Mouse (Mus musculus) heart, embryonic 15.5 days (tissue): ENCODE results near the gene Xrcc5. TPM values are rescaled to one million over a fixed set of nuclear protein-coding genes. Genes with fewer than 3 reads are reported as not detected.

Source experiments
- ATAC-seq: fragments of 200-750 bp; cut with Nextera tagmentation; replicated peaks from 2 replicates; pipeline ENCODE4 v1.8.0; 2017; ENCODE audit warnings: low read depth, moderate TSS enrichment; ENCODE audit not compliant: insufficient number of reproducible peaks, insufficient read depth, low FRiP score
- H3K27ac ChIP-seq: fragments of 300-500 bp; sonication (generic); 2 replicates; pipeline ENCODE4 v1.5.1; 2015; ENCODE audit warnings: mild to moderate bottlenecking, inconsistent platforms
- H3K27me3 ChIP-seq: fragments of 300-500 bp; sonication (generic); 2 replicates; pipeline ENCODE4 v1.6.1; 2015; ENCODE audit warnings: inconsistent platforms
- H3K36me3 ChIP-seq: fragments of 300-500 bp; sonication (generic); 2 replicates; pipeline ENCODE4 v1.6.1; 2015; ENCODE audit warnings: mild to moderate bottlenecking, inconsistent platforms
- H3K4me1 ChIP-seq: fragments of 300-500 bp; sonication (generic); replicated peaks from 2 replicates; pipeline ENCODE4 v1.6.1; 2015; ENCODE audit warnings: inconsistent platforms
- H3K4me2 ChIP-seq: fragments of 300-500 bp; sonication (generic); 2 replicates; pipeline ENCODE4 v1.6.1; 2015; ENCODE audit warnings: inconsistent platforms, mild to moderate bottlenecking, moderate library complexity
- H3K4me3 ChIP-seq: fragments of 300-500 bp; sonication (generic); 2 replicates; pipeline ENCODE4 v1.5.1; 2015; ENCODE audit warnings: mild to moderate bottlenecking, inconsistent platforms
- H3K9ac ChIP-seq: fragments of 300-500 bp; sonication (generic); 2 replicates; pipeline ENCODE4 v1.6.1; 2015; ENCODE audit warnings: mild to moderate bottlenecking, inconsistent platforms
- H3K9me3 ChIP-seq: fragments of 300-500 bp; sonication (generic); replicated peaks from 2 replicates; pipeline ENCODE4 v1.6.1; 2016; ENCODE audit warnings: inconsistent platforms
- WGBS: fragments of 180-500 bp; shearing (Covaris S2); methylation state at CpG from one replicate; pipeline ENCODE4 v1.1.7; 2015; ENCODE audit warnings: mixed read lengths; 5-methylcytosine and 5-hydroxymethylcytosine counted together
- polyA plus RNA-seq: library from polyadenylated mRNA; unstranded; fragments of >200 nt; fragmentation: Nextera tagmentation; extraction: Ambion mirVana; gene quantifications from 2 replicates; pipeline ENCODE4 v1.2.1, GENCODE M21; 2015

Gene Xrcc5
- polyA plus RNA-seq, 1 experiment from 2014 or later, result 16.7 TPM

DNA sequence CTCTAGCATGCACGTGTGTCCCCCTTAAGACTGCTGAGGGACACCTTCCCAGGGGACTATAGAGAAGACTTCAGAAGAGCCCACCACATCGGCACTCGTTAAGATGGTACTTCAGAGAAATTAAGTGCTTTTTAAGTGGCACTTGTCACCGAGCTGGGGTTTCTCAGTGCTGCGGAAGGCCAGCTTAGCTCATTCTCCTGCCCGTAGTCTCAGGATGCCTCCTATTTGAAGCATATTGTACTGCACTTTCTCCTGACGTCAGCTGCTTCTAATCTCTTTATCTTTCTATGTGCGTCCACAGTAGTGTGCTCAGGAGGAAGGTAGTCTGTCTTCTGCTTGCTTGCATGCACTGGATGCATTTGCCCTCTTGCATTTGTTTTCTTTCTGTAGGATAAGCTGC is 9.2 kb downstream of the Xrcc5 start:
- no peaks in the 10 kb centered on the region for H3K27me3 ChIP-seq
- ATAC-seq, result no peak
- WGBS, result 52% methylated on average over 8 of the region's 8 CpGs
- H3K36me3 ChIP-seq, result peaks cover 19% of the 10 kb centered on the region
- no peak overlapping the region for H3K4me3 ChIP-seq
- no peak overlapping the region for H3K9ac ChIP-seq
- H3K9me3 ChIP-seq, result no peaks in the 10 kb centered on the region
- no peak overlapping the region for H3K4me2 ChIP-seq
- no peaks in the 10 kb centered on the region for H3K4me1 ChIP-seq
- no peak overlapping the region for H3K27ac ChIP-seq

DNA sequence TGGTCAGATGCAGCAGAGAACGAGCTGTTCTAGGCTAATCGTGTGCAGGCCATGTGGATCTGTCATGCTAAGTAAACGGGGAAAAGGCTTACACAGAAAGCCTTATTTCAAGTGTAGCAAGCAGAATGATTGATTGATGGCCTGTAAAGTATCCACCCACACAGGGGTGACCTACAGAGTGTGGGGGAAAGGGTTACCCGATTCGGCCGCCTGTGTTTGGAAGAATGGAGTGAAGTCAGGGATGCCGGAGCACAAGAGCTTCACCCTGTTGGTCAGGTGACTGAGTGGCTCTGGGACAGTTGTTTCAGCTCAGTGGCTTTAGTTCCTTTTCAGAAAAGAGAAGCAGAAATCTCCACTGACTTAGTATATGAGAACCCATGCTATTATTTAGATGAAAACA is 9.7 kb downstream of the Xrcc5 start:
- Histone ChIP-seq H3K4me3 (no peak overlapping the region), H3K27ac (no peak overlapping the region), H3K4me1 (no peaks in the 10 kb centered on the region), H3K9ac (no peak overlapping the region), H3K27me3 (no peaks in the 10 kb centered on the region), H3K4me2 (no peak overlapping the region), H3K36me3 (peaks cover 19% of the 10 kb centered on the region), H3K9me3 (no peaks in the 10 kb centered on the region)
- 75% methylated on average over 7 of the region's 7 CpGs for WGBS
- no peak for ATAC-seq

- H3K9me3 ChIP-seq, result no peaks in the 10 kb centered on the region
- no peak overlapping the region for H3K27ac ChIP-seq
- H3K4me3 ChIP-seq, result no peak overlapping the region
- no peak overlapping the region for H3K9ac ChIP-seq
- H3K36me3 ChIP-seq, result peaks cover 14% of the 10 kb centered on the region; the same call in 1 of the 2 replicates
- no peaks in the 10 kb centered on the region for H3K27me3 ChIP-seq
- 85% methylated on average over 5 of the region's 5 CpGs for WGBS
- H3K4me2 ChIP-seq, result no peak overlapping the region
- H3K4me1 ChIP-seq, result no peaks in the 10 kb centered on the region
- no peak for ATAC-seq
These were observed 13.5 kb downstream of the Xrcc5 start for GRCm38 (mm10) chr1:72320759-72321158.

- no peak for ATAC-seq
- Histone ChIP-seq H3K27ac (no peak overlapping the region), H3K4me3 (no peak overlapping the region), H3K27me3 (no peaks in the 10 kb centered on the region), H3K4me1 (no peaks in the 10 kb centered on the region), H3K4me2 (no peak overlapping the region), H3K9me3 (no peaks in the 10 kb centered on the region), H3K36me3 (peaks cover 23% of the 10 kb centered on the region; the same call in 1 of the 2 replicates), H3K9ac (no peak overlapping the region)
- WGBS, result 88% methylated on average over 4 of the region's 4 CpGs
These were observed 16.0 kb downstream of the Xrcc5 start for GRCm38 (mm10) chr1:72323248-72323647.

DNA sequence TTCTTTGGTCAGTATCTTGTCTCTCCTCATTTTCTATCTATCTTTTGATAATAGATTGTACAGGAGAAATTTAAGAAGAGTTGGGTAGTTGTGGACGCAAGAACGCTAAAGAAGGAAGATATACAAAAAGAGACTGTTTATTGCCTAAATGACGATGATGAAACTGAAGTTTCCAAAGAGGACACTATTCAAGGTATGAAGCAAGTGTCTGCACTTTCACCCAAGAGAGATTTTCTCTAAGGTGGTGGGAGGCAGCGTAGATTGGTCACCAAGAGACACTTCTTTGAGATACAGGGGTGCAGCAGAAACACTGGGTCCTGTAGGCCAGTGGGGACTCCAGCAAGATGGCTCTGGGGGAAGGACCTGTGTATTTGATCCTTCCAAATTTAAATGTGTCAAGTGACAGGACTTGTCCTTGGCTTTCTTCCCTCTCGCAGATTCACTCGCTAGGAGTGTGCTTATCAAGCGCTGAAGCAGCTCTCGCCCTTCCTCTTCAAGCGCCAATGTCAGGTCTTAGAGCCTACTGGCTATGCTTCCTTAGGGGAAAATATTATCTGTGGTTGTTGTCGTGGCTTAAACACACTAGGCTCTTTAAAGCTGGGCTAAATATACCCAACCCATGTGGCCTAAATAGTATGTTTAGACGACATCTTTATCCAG is 19.1 kb downstream of the Xrcc5 start:
- no peak for ATAC-seq
- no peak overlapping the region for H3K4me3 ChIP-seq
- H3K4me1 ChIP-seq, result no peaks in the 10 kb centered on the region
- H3K27ac ChIP-seq, result no peak overlapping the region
- peaks cover 21% of the 10 kb centered on the region; the same call in 1 of the 2 replicates for H3K36me3 ChIP-seq
- H3K4me2 ChIP-seq, result no peak overlapping the region
- no peaks in the 10 kb centered on the region for H3K27me3 ChIP-seq
- no peak overlapping the region for H3K9ac ChIP-seq
- no peaks in the 10 kb centered on the region for H3K9me3 ChIP-seq
- 73% methylated on average over 11 of the region's 11 CpGs for WGBS

GRCm38 (mm10) chr1:72334807-72335206 is 27.6 kb downstream of the Xrcc5 start:
- Histone ChIP-seq H3K4me2 (no peak overlapping the region), H3K9me3 (no peaks in the 10 kb centered on the region), H3K9ac (no peak overlapping the region), H3K4me3 (no peak overlapping the region), H3K4me1 (no peaks in the 10 kb centered on the region), H3K27me3 (no peaks in the 10 kb centered on the region), H3K27ac (no peak overlapping the region), H3K36me3 (peaks cover 23% of the 10 kb centered on the region; the same call in 1 of the 2 replicates)
- ATAC-seq, result no peak
- WGBS, result 91% methylated on average over 11 of the region's 11 CpGs

- Histone ChIP-seq H3K36me3 (peaks cover 27% of the 10 kb centered on the region), H3K4me1 (no peaks in the 10 kb centered on the region), H3K27me3 (no peaks in the 10 kb centered on the region), H3K27ac (no peak overlapping the region), H3K4me2 (no peak overlapping the region), H3K4me3 (no peak overlapping the region), H3K9me3 (no peaks in the 10 kb centered on the region), H3K9ac (no peak overlapping the region)
- WGBS, result 91% methylated on average over 8 of the region's 8 CpGs
- no peak for ATAC-seq
These were observed 29.6 kb downstream of the Xrcc5 start for GRCm38 (mm10) chr1:72336780-72337179.

GRCm38 (mm10) chr1:72338341-72338740 is 31.1 kb downstream of the Xrcc5 start:
- H3K9me3 ChIP-seq, result no peaks in the 10 kb centered on the region
- WGBS, result 91% methylated on average over 5 of the region's 5 CpGs
- H3K36me3 ChIP-seq, result peaks cover 22% of the 10 kb centered on the region
- H3K4me1 ChIP-seq, result no peaks in the 10 kb centered on the region
- no peak overlapping the region for H3K4me3 ChIP-seq
- H3K27ac ChIP-seq, result no peak overlapping the region
- H3K4me2 ChIP-seq, result no peak overlapping the region
- H3K27me3 ChIP-seq, result no peaks in the 10 kb centered on the region
- no peak overlapping the region for H3K9ac ChIP-seq
- no peak for ATAC-seq

DNA sequence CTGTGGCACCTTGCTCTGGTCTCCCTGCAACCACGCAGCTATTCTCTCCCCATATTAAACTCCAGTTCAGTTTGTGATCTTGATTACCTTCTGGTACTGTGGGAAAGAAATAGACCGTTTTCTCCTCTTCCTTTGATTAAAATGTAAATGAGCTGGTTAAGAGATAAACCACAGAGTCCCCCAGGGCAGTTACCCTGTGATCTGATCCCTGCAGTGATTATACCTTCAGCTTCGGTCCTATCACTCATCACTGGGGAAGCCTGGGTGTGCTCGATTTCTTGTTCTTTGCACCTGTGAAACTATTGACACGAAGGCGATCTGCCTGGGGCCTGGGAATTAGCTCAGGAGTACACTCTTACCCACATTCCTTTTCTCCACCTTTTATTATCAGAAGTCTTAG is 40.7 kb downstream of the Xrcc5 start:
- H3K36me3 ChIP-seq, result peaks cover 12% of the 10 kb centered on the region; the same call in 1 of the 2 replicates
- no peaks in the 10 kb centered on the region for H3K9me3 ChIP-seq
- H3K4me2 ChIP-seq, result no peak overlapping the region
- no peak overlapping the region for H3K9ac ChIP-seq
- 72% methylated on average over 6 of the region's 6 CpGs for WGBS
- ATAC-seq, result no peak
- H3K4me1 ChIP-seq, result no peaks in the 10 kb centered on the region
- H3K27ac ChIP-seq, result no peak overlapping the region
- H3K4me3 ChIP-seq, result no peak overlapping the region
- no peaks in the 10 kb centered on the region for H3K27me3 ChIP-seq

DNA sequence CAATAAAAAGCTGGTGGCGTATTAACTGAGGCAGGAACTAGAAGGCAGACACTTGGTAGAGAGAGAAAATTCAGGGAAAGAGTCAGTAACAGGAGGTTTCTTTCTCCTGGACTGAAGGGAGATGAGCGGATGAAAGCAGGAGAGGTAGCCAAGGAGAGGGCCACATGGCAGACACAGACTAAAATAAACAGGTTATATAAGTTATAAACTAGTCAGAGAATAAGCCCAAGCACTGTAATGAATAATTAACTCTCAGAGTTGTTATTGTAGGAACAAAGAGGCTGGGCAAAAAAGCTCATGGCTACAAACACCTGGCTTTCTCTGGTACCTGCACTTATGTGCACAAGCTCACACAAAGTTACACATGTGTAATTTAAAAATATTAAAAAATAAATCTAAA is 47.6 kb downstream of the Xrcc5 start:
- Histone ChIP-seq H3K9ac (no peak overlapping the region), H3K4me1 (no peaks in the 10 kb centered on the region), H3K27ac (no peak overlapping the region), H3K4me2 (no peak overlapping the region), H3K27me3 (no peaks in the 10 kb centered on the region), H3K9me3 (no peaks in the 10 kb centered on the region), H3K36me3 (peaks cover 10% of the 10 kb centered on the region; the same call in 1 of the 2 replicates), H3K4me3 (no peak overlapping the region)
- WGBS, result 84% methylated on average over 2 of the region's 2 CpGs
- no peak for ATAC-seq

DNA sequence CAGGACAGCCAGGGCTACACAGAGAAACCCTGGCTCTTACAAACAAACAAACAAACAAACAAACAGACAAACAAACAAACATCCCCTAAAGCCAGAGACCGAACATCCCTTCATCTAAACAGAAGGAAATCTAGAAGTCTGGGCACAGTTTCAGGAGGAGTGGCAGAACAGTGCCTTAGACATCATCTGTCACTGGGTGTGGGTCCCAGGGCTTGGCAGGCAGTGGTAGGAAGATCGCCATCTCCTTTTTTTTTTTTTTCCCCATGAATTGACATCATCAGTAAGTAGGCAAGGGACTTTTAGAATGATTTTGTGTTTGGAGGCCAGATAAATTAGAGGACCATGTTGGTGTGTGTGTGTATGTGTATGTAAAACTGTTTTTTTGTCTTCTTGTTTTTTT is 51.0 kb downstream of the Xrcc5 start:
- no peak overlapping the region for H3K27ac ChIP-seq
- peaks cover 7% of the 10 kb centered on the region; the same call in 1 of the 2 replicates for H3K36me3 ChIP-seq
- H3K9me3 ChIP-seq, result no peaks in the 10 kb centered on the region
- no peak overlapping the region for H3K9ac ChIP-seq
- no peak for ATAC-seq
- no peak overlapping the region for H3K4me3 ChIP-seq
- no peaks in the 10 kb centered on the region for H3K27me3 ChIP-seq
- no peaks in the 10 kb centered on the region for H3K4me1 ChIP-seq
- H3K4me2 ChIP-seq, result no peak overlapping the region
- 91% methylated on average over 2 of the region's 2 CpGs for WGBS

GRCm38 (mm10) chr1:72359462-72359861 is 52.2 kb downstream of the Xrcc5 start:
- no peak overlapping the region for H3K4me3 ChIP-seq
- H3K27me3 ChIP-seq, result no peaks in the 10 kb centered on the region
- ATAC-seq, result no peak
- H3K36me3 ChIP-seq, result peaks cover 7% of the 10 kb centered on the region; the same call in 1 of the 2 replicates
- WGBS, result 83% methylated on average over 2 of the region's 2 CpGs
- H3K4me2 ChIP-seq, result no peak overlapping the region
- no peaks in the 10 kb centered on the region for H3K9me3 ChIP-seq
- peaks cover 6% of the 10 kb centered on the region for H3K4me1 ChIP-seq
- no peak overlapping the region for H3K27ac ChIP-seq
- no peak overlapping the region for H3K9ac ChIP-seq
